Mouse (Mus musculus): ENCODE data around the gene Emcn. TPM values are rescaled to one million over a fixed set of nuclear protein-coding genes. Genes with fewer than 3 reads are reported as not detected.

The Emcn gene
- polyA plus RNA-seq, 1 experiment from 2014 or later: not detected

GRCm38 (mm10) chr3:137382311-137382710, 41.4 kb downstream of the Emcn start:
- POLR2A ChIA-PET: no interaction called here

DNA sequence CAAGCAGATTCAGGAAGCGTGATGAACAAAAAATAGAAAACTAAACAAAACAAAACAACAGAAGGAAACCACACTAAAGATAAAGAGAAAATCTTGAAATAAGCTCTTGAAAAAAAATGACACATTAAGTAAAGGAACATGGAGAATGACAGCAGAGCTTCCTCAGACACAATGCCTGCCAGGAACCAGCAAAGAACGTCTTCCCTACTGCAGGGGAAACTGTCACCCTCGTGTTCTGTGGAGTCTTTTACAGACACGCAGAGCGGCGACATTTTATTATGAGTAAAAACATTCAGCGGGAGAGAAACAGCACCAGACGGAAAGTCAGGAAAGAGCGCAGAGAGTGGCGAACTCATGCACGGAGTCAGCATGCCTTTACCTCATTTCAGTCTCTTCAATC, 54.7 kb downstream of the Emcn start:
- no peaks in the 10 kb centered on the region for H3K27me3 ChIP-seq
- CTCF ChIA-PET: interaction anchor here (1.9 to 3.3 kb wide), 2 partner anchors 10 to 15 kb away, joined by 5 to 15 read pairs; no protein-coding TSS in a partner anchor
- TF ChIP-seq CTCF (IDR thresholded peaks at IDR 0.05): no peak
- DNase-seq (ENCODE audit: low read depth, low spot score): no peak
- in situ Hi-C loops (cut with MboI; ENCODE audit: low pct_unique_long_range_greater_than_20kb): no loop called here
- no peak for ATAC-seq
- POLR2A ChIA-PET: no interaction called here

More at GRCm38 (mm10) chr3:137382311-137382710, 41.4 kb downstream of the Emcn start:
- in situ Hi-C loops (cut with MboI; ENCODE audit: low pct_unique_long_range_greater_than_20kb): no loop called here
- CTCF ChIA-PET: interaction anchor here (1.0 to 4.0 kb wide), 3 partner anchors 9 to 17 kb away, joined by 3 to 15 read pairs (median 5); no protein-coding TSS in a partner anchor
- ATAC-seq: no peak
- TF ChIP-seq CTCF (IDR thresholded peaks at IDR 0.05): no peak
- no peak for DNase-seq (ENCODE audit: low read depth, low spot score)
- H3K27me3 ChIP-seq: no peaks in the 10 kb centered on the region

DNA sequence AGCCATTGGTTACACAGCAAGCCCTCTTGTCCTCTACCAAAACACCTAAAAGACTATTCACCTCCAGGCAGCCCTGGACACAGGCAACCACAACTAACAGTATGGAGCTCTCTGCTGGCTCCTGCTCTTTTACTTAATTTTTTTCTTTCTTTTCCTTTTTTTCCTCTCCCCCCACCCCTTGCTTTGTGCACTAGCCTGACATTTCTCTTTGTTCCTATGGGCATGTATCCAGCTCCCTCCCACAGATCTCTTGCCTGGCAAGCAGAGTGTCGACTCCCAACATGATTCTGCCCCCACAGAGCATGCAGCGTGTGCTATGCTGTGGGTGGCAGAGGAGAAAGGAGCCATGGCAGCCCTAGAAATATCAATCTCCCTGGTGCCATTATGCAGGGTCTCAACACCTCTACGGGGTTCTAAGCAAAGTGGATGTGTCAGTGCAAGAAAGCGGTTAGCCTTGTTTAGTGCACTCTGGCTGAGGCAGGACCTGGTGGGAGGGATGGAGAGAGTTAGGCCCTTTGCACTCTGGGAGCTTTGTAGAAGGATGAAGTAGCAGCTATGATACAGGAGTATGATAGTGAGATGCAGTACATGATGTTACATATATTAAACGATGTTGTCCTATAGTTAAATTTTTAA, 74.7 kb downstream of the Emcn start:
- no peaks in the 10 kb centered on the region for H3K27me3 ChIP-seq
- ChIA-PET POLR2A (interaction anchor here (0.9 kb wide), 1 partner anchor 13 kb away, joined by 3 read pairs; no protein-coding TSS in a partner anchor), CTCF (interaction anchor here (1.0 to 3.4 kb wide), 5 partner anchors 11 to 269 kb away, joined by 3 to 14 read pairs (median 7); no protein-coding TSS in a partner anchor)
- ATAC-seq: no peak
- DNase-seq (ENCODE audit: low read depth, low spot score): no peak
- no peak for TF ChIP-seq CTCF (IDR thresholded peaks at IDR 0.05)
- in situ Hi-C loops (cut with MboI; ENCODE audit: low pct_unique_long_range_greater_than_20kb): loop anchor here (5.0 to 25.0 kb wide), 4 partner anchors 268 to 1528 kb away; no protein-coding TSS in a partner anchor

- POLR2A ChIA-PET: no interaction called here
- CTCF ChIA-PET: interaction anchor here (0.6 to 6.4 kb wide), 6 partner anchors 134 to 1534 kb away, joined by 3 to 34 read pairs (median 4); no protein-coding TSS in a partner anchor
- ATAC-seq (no peak), DNase-seq (ENCODE audit: low read depth, low spot score) (peak; percentile 28)
- H3K27me3 ChIP-seq: no peaks in the 10 kb centered on the region
- in situ Hi-C loops (cut with MboI; ENCODE audit: low pct_unique_long_range_greater_than_20kb): loop anchor here (5.0 to 25.0 kb wide), 4 partner anchors 271 to 1531 kb away; no protein-coding TSS in a partner anchor
- TF ChIP-seq CTCF (IDR thresholded peaks at IDR 0.05): peak; percentile 67
Measured at GRCm38 (mm10) chr3:137418636-137419035, 77.8 kb downstream of the Emcn start.

DNA sequence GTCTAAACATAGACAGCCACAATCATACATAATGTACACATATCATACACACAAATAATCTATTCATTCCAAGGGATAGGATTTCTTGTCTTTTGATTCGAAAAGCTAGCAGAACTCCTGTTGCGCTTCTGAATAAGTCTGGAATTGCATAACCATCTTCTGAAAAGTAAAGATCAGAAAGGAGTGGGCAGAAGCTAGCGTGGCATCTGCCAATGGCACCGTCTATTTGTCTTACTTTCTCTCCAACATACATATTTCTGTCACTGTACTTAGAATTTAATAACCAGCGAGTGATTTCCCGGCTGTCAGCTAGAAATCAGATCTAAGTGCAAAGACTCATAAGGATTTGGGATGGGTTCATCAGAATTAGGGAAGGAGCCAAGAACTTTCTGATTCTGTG, 88.6 kb downstream of the Emcn start:
- CTCF ChIA-PET: no interaction called here
- in situ Hi-C loops (cut with MboI; ENCODE audit: low pct_unique_long_range_greater_than_20kb): no loop called here
- POLR2A ChIA-PET: interaction anchor here (1.2 kb wide), 1 partner anchor 9 kb away, joined by 3 read pairs; no protein-coding TSS in a partner anchor

DNA sequence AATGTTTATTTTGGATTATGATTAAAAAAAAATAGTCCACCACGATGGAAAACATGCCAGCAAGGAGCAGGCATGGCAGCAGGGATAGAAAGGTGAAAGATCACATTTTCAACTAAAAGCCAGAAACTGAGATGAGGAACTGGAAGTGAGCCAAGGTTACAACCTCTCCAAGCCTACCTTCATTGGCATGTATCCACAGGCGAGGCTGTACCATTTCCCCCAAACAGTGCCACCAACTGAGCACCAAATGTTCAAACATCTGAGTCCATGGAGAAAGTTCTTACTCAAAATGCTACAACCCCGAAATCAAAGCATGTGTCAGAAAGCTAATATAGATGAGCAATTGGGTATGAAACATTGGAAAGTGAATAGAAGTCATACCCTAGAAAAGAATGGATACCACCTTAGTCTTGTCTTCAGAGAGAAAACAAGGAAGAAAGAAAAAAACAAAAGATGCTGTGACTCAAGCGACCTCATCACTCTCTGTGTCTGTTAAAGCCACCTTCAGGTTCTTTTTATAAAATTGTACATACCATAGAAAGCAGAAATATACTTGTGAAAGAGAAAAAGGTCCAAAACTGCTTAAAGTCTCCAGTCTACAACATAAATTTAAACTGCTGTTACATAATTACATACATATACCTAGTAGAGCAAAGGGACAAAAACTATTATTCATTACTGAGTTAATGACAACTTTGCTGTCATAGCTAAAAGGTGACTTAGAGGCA, 124.2 kb downstream of the Emcn start:
- POLR2A ChIA-PET: no interaction called here
- ATAC-seq: no peak

More for the DNA sequence above, 88.6 kb downstream of the Emcn start:
- ATAC-seq (no peak), DNase-seq (ENCODE audit: low read depth, low spot score) (no peak)
- no peak for TF ChIP-seq CTCF (IDR thresholded peaks at IDR 0.05)
- no peaks in the 10 kb centered on the region for H3K27me3 ChIP-seq

DNA sequence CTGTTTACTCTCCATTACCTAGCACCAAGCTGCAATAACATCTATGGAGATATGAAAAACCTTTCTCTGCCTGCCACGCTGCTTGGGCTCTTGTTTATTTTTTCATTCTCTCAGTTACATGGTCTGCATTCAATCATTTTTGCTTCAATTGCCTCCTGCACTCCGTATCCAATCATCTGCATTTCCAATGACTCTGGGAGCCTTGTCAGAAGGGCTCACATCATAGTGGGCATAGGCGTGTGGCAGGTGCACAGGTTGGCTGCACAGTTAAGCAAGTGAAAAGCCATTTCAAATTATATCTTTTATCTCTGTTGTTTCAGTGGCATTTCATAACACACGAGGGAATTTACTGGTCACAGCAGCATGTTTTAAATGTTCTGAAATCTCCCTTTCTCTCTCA, 125.1 kb downstream of the Emcn start:
- POLR2A ChIA-PET: no interaction called here
- DNase-seq (ENCODE audit: low read depth, low spot score) (no peak), ATAC-seq (no peak)
- in situ Hi-C loops (cut with MboI; ENCODE audit: low pct_unique_long_range_greater_than_20kb): no loop called here
- CTCF ChIA-PET: interaction anchor here (1.6 kb wide), 1 partner anchor 17 kb away, joined by 3 read pairs; no protein-coding TSS in a partner anchor
- H3K27me3 ChIP-seq: no peaks in the 10 kb centered on the region
- TF ChIP-seq CTCF (IDR thresholded peaks at IDR 0.05): no peak

More for the DNA sequence above, 124.2 kb downstream of the Emcn start:
- no peaks in the 10 kb centered on the region for H3K27me3 ChIP-seq
- no peak for DNase-seq (ENCODE audit: low read depth, low spot score)
- CTCF ChIA-PET: interaction anchor here (1.6 kb wide), 1 partner anchor 18 kb away, joined by 3 read pairs; no protein-coding TSS in a partner anchor
- no peak for TF ChIP-seq CTCF (IDR thresholded peaks at IDR 0.05)
- in situ Hi-C loops (cut with MboI; ENCODE audit: low pct_unique_long_range_greater_than_20kb): no loop called here

GRCm38 (mm10) chr3:137466766-137467165, 125.9 kb downstream of the Emcn start:
- no peak for TF ChIP-seq CTCF (IDR thresholded peaks at IDR 0.05)
- no peak for ATAC-seq
- no peaks in the 10 kb centered on the region for H3K27me3 ChIP-seq
- no peak for DNase-seq (ENCODE audit: low read depth, low spot score)
- ChIA-PET POLR2A (no interaction called here), CTCF (interaction anchor here (1.6 kb wide), 1 partner anchor 16 kb away, joined by 3 read pairs; no protein-coding TSS in a partner anchor)
- in situ Hi-C loops (cut with MboI; ENCODE audit: low pct_unique_long_range_greater_than_20kb): no loop called here

DNA sequence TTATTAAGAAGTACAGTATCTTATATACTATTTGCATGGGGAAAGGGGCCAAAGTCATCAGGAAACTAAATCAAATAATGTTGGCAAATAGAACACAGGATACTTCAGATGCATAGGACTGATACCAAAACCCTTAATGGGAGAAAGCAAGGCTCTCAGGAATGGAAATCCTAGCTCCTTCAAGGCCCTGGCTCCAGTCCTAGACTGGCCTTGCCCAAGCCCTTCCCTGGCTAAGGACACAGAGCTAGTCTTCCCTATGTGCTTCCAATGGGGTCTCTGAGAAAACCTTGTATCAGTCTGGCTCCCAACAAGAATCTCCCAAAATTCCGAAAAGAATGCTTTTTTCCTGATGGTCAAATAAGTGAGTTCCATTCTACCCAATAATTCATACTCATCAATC, 126.5 kb downstream of the Emcn start:
- DNase-seq (ENCODE audit: low read depth, low spot score) (no peak), ATAC-seq (no peak)
- no peaks in the 10 kb centered on the region for H3K27me3 ChIP-seq
- POLR2A ChIA-PET: no interaction called here
- no peak for TF ChIP-seq CTCF (IDR thresholded peaks at IDR 0.05)
- CTCF ChIA-PET: no interaction called here
- in situ Hi-C loops (cut with MboI; ENCODE audit: low pct_unique_long_range_greater_than_20kb): no loop called here

DNA sequence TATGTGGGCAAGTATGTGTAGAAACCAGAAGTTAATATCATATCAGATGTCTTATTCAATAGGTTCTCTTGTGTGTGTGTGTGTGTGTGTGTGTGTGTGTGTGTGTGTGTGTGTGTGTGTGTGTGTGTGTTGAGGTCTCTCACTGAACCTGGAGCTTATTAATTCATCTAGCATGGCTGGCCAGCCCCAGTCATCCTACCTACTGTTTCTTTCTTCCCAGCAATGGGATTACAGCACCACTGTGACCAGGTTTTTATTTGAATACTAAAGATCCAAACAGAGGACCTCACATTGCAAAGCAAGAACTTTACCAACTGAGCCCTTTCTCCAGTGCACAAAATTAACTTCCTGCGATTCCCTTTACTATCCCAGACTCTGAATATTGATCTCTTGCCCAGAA, 131.3 kb downstream of the Emcn start:
- ATAC-seq: no peak
- POLR2A ChIA-PET: no interaction called here
- CTCF ChIA-PET: no interaction called here

More for the DNA sequence above, 131.3 kb downstream of the Emcn start:
- no peaks in the 10 kb centered on the region for H3K27me3 ChIP-seq
- no peak for DNase-seq (ENCODE audit: low read depth, low spot score)
- in situ Hi-C loops (cut with MboI; ENCODE audit: low pct_unique_long_range_greater_than_20kb): no loop called here
- no peak for TF ChIP-seq CTCF (IDR thresholded peaks at IDR 0.05)

All from Patski (cell line).